Mouse (Mus musculus): ENCODE data around the gene Mpp2. TPM values are rescaled to one million over a fixed set of nuclear protein-coding genes. Genes with fewer than 3 reads are reported as not detected.

The Mpp2 gene
- polyA plus RNA-seq, 1 experiment from 2014 or later: not detected

GRCm38 (mm10) chr11:102021196-102021595 is 67.1 kb downstream of the Mpp2 start:
- no peak overlapping the region for H3K4me3 ChIP-seq (ENCODE audit: inconsistent target)
- no peak overlapping the region for H3K27ac ChIP-seq
- 91% methylated on average over 5 of the region's 5 CpGs for WGBS (ENCODE audit: missing documents)
- no peaks in the 10 kb centered on the region for H3K36me3 ChIP-seq (ENCODE audit: inconsistent target)
- H3K79me2 ChIP-seq (ENCODE audit: inconsistent target): no peaks in the 10 kb centered on the region

GRCm38 (mm10) chr11:102019736-102020135 is 68.6 kb downstream of the Mpp2 start:
- Histone ChIP-seq H3K27ac (no peak overlapping the region), H3K79me2 (ENCODE audit: inconsistent target) (no peaks in the 10 kb centered on the region), H3K4me3 (ENCODE audit: inconsistent target) (no peak overlapping the region), H3K36me3 (ENCODE audit: inconsistent target) (no peaks in the 10 kb centered on the region)
- 80% methylated on average over 9 of the region's 9 CpGs for WGBS (ENCODE audit: missing documents)

GRCm38 (mm10) chr11:102016136-102016535 is 72.2 kb downstream of the Mpp2 start:
- WGBS (ENCODE audit: missing documents): 100% methylated on average over 1 of the region's 1 CpGs
- H3K27ac ChIP-seq: no peak overlapping the region

GRCm38 (mm10) chr11:102015472-102015871 is 72.8 kb downstream of the Mpp2 start:
- Histone ChIP-seq H3K4me3 (ENCODE audit: inconsistent target) (no peak overlapping the region), H3K27ac (no peak overlapping the region), H3K79me2 (ENCODE audit: inconsistent target) (no peaks in the 10 kb centered on the region), H3K36me3 (ENCODE audit: inconsistent target) (no peaks in the 10 kb centered on the region)
- 78% methylated on average over 6 of the region's 6 CpGs for whole genome bisulfite sequencing (ENCODE audit: missing documents)

More at GRCm38 (mm10) chr11:102016136-102016535, 72.2 kb downstream of the Mpp2 start:
- no peaks in the 10 kb centered on the region for H3K79me2 ChIP-seq (ENCODE audit: inconsistent target)
- H3K4me3 ChIP-seq (ENCODE audit: inconsistent target): no peak overlapping the region
- H3K36me3 ChIP-seq (ENCODE audit: inconsistent target): no peaks in the 10 kb centered on the region

- Histone ChIP-seq H3K79me2 (ENCODE audit: inconsistent target) (no peaks in the 10 kb centered on the region), H3K36me3 (ENCODE audit: inconsistent target) (no peaks in the 10 kb centered on the region), H3K4me3 (ENCODE audit: inconsistent target) (no peak overlapping the region), H3K27ac (no peak overlapping the region)
- whole genome bisulfite sequencing (ENCODE audit: missing documents): 90% methylated on average over 8 of the region's 8 CpGs
These were observed 75.1 kb downstream of the Mpp2 start for GRCm38 (mm10) chr11:102013201-102013600.

GRCm38 (mm10) chr11:102011510-102011909 is 76.8 kb downstream of the Mpp2 start:
- 86% methylated on average over 5 of the region's 8 CpGs for WGBS (ENCODE audit: missing documents)

GRCm38 (mm10) chr11:102010140-102010539 is 78.2 kb downstream of the Mpp2 start:
- H3K4me3 ChIP-seq (ENCODE audit: inconsistent target): no peak overlapping the region
- WGBS (ENCODE audit: missing documents): 94% methylated on average over 13 of the region's 13 CpGs
- no peaks in the 10 kb centered on the region for H3K36me3 ChIP-seq (ENCODE audit: inconsistent target)
- no peak overlapping the region for H3K27ac ChIP-seq
- no peaks in the 10 kb centered on the region for H3K79me2 ChIP-seq (ENCODE audit: inconsistent target)

More at GRCm38 (mm10) chr11:102011510-102011909, 76.8 kb downstream of the Mpp2 start:
- Histone ChIP-seq H3K27ac (no peak overlapping the region), H3K79me2 (ENCODE audit: inconsistent target) (no peaks in the 10 kb centered on the region), H3K36me3 (ENCODE audit: inconsistent target) (no peaks in the 10 kb centered on the region), H3K4me3 (ENCODE audit: inconsistent target) (no peak overlapping the region)

GRCm38 (mm10) chr11:102008954-102009637 is 79.2 kb downstream of the Mpp2 start:
- H3K4me3 ChIP-seq (ENCODE audit: inconsistent target): no peak overlapping the region
- no peak overlapping the region for H3K27ac ChIP-seq
- H3K36me3 ChIP-seq (ENCODE audit: inconsistent target): no peaks in the 10 kb centered on the region
- 72% methylated on average over 14 of the region's 15 CpGs for WGBS (ENCODE audit: missing documents)
- H3K79me2 ChIP-seq (ENCODE audit: inconsistent target): no peaks in the 10 kb centered on the region

GRCm38 (mm10) chr11:102008372-102008771 is 79.9 kb downstream of the Mpp2 start:
- 88% methylated on average over 8 of the region's 8 CpGs for WGBS (ENCODE audit: missing documents)
- Histone ChIP-seq H3K36me3 (ENCODE audit: inconsistent target) (no peaks in the 10 kb centered on the region), H3K4me3 (ENCODE audit: inconsistent target) (no peak overlapping the region), H3K79me2 (ENCODE audit: inconsistent target) (no peaks in the 10 kb centered on the region), H3K27ac (no peak overlapping the region)

Other genes with a start within 250 kb of the Mpp2 start
- gene Meox1, start 194.1 kb downstream of the Mpp2 start, polyA plus RNA-seq (2018): not detected in 3 replicates
- gene Sost, start 121.5 kb downstream of the Mpp2 start, polyA plus RNA-seq (2018): not detected in 3 replicates
- gene Cfap97d1, start 104.2 kb downstream of the Mpp2 start, polyA plus RNA-seq (2018): not detected in 3 replicates
- gene Dusp3, start 101.5 kb downstream of the Mpp2 start, polyA plus RNA-seq (2018): 119 to 143 TPM (median 138 TPM) in 3 replicates
- gene Mpp3, start 60.1 kb downstream of the Mpp2 start, polyA plus RNA-seq (2018): not detected in 3 replicates
- gene Cd300lg, start 47.0 kb downstream of the Mpp2 start, polyA plus RNA-seq (2018): 0.19 to 0.50 TPM (median 0.22 TPM) in 3 replicates
- not detected in 3 replicates for gene Ppy, start 12.8 kb upstream of the Mpp2 start, polyA plus RNA-seq (2018)
- gene Pyy, start 19.3 kb upstream of the Mpp2 start, polyA plus RNA-seq (2018): not detected in 3 replicates
- not detected in 3 replicates for gene Nags, start 57.0 kb upstream of the Mpp2 start, polyA plus RNA-seq (2018)
- 4.6 to 11.0 TPM (median 10.6 TPM) in 3 replicates for gene Tmem101, start 67.9 kb upstream of the Mpp2 start, polyA plus RNA-seq (2018)
- 28.1 to 59.1 TPM (median 48.0 TPM) in 3 replicates for gene Lsm12, start 96.8 kb upstream of the Mpp2 start, polyA plus RNA-seq (2018)
- gene G6pc3, start 101.1 kb upstream of the Mpp2 start, polyA plus RNA-seq (2018): 17.7 to 29.9 TPM (median 27.6 TPM) in 3 replicates
- gene Hdac5, start 141.7 kb upstream of the Mpp2 start, polyA plus RNA-seq (2018): 31.9 to 58.0 TPM (median 47.9 TPM) in 3 replicates
- gene BC030867, start 160.4 kb upstream of the Mpp2 start, polyA plus RNA-seq (2018): 0.22 to 4.2 TPM (median 1.5 TPM) in 3 replicates
- not detected in 3 replicates for gene Asb16, start 180.2 kb upstream of the Mpp2 start, polyA plus RNA-seq (2018)
- gene Tmub2, start 196.4 kb upstream of the Mpp2 start, polyA plus RNA-seq (2018): 30.1 to 47.5 TPM (median 30.9 TPM) in 3 replicates
- gene Atxn7l3, start 208.1 kb upstream of the Mpp2 start, polyA plus RNA-seq (2018): 14.9 to 36.0 TPM (median 29.4 TPM) in 3 replicates
- gene Ubtf, start 231.2 kb upstream of the Mpp2 start, polyA plus RNA-seq (2018): 44.6 to 66.0 TPM (median 62.1 TPM) in 3 replicates

Measured in macrophage (primary cell).